Mouse (Mus musculus) G1E (cell line): ENCODE results near the gene Gfod2.

Source experiments
- CTCF ChIP-seq: IDR thresholded peaks from 2 replicates; pipeline ENCODE4 v1.5.1; 2012; ENCODE audit warnings: low read depth, low read length, inconsistent platforms, mixed read lengths
- GATA2 ChIP-seq: IDR thresholded peaks from 2 replicates; pipeline ENCODE4 v1.6.1; 2012; ENCODE audit warnings: low read depth, low read length, inconsistent platforms, borderline replicate concordance
- POLR2AphosphoS5 ChIP-seq: IDR thresholded peaks from 2 replicates; pipeline ENCODE4 v1.6.1; 2012; ENCODE audit warnings: low read depth, low read length, inconsistent platforms; ENCODE audit not compliant: insufficient replicate concordance
- TAL1 ChIP-seq: conservative IDR thresholded peaks from 2 replicates; pipeline ENCODE4 v1.6.1; 2012; ENCODE audit warnings: low read depth, low read length, inconsistent platforms, mixed read lengths

- TF ChIP-seq CTCF: no peak
- no peak for TF ChIP-seq POLR2AphosphoS5
- TF ChIP-seq TAL1: no peak
- TF ChIP-seq GATA2: no peak
Observed at GRCm38 (mm10) chr8:105677891-105678290, 80.6 kb downstream of the Gfod2 start.
